Mouse (Mus musculus) hindbrain, embryonic 10.5 days (tissue): Measurements from ENCODE around the gene Atrn. TPM values are rescaled to one million over a fixed set of nuclear protein-coding genes. Genes with fewer than 3 reads are reported as not detected.
A peak's percentile ranks its signal among the peaks of the same experiment; 100 is the strongest.
"Not testable (repeated sequence)": the region's sequence is repeated elsewhere in the genome, so short reads cannot be mapped to it uniquely, and the experiment has no call there.

Experiments
- DNase-seq: peaks from one replicate; pipeline ENCODE4 v3.0.0-alpha.2; 2017; ENCODE audit warnings: low spot score
- H3K27ac ChIP-seq: fragments of 300-500 bp; sonication (generic); 2 replicates; pipeline ENCODE4 v1.5.1; 2016; ENCODE audit warnings: mild to moderate bottlenecking, moderate library complexity
- H3K27me3 ChIP-seq: fragments of 300-500 bp; sonication (generic); 2 replicates; pipeline ENCODE4 v1.6.1; 2016; ENCODE audit warnings: mild to moderate bottlenecking; ENCODE audit not compliant: poor library complexity, insufficient read depth, severe bottlenecking
- H3K36me3 ChIP-seq: fragments of 300-500 bp; sonication (generic); 2 replicates; pipeline ENCODE4 v1.6.1; 2016; ENCODE audit warnings: mild to moderate bottlenecking, moderate library complexity
- H3K4me1 ChIP-seq: fragments of 300-500 bp; sonication (generic); replicated peaks from 2 replicates; pipeline ENCODE4 v1.6.1; 2016; ENCODE audit warnings: mild to moderate bottlenecking
- H3K4me3 ChIP-seq: fragments of 300-500 bp; sonication (generic); 2 replicates; pipeline ENCODE4 v1.5.1; 2016; ENCODE audit warnings: mild to moderate bottlenecking, moderate library complexity
- H3K9me3 ChIP-seq: fragments of 300-500 bp; sonication (generic); 2 replicates; pipeline ENCODE4 v1.6.1; 2016; ENCODE audit warnings: mild to moderate bottlenecking, moderate library complexity
- WGBS: fragments of 180-500 bp; shearing (Covaris S2); methylation state at CpG from one replicate; pipeline ENCODE4 v1.1.7; 2016; 5-methylcytosine and 5-hydroxymethylcytosine counted together
- polyA plus RNA-seq: library from polyadenylated mRNA; unstranded; fragments of >200 nt; fragmentation: Nextera tagmentation; extraction: Ambion mirVana; gene quantifications from 2 replicates; pipeline ENCODE4 v1.2.1, GENCODE M21; 2016

Atrn gene
- polyA plus RNA-seq, 1 experiment from 2014 or later = 7.6 TPM

DNA sequence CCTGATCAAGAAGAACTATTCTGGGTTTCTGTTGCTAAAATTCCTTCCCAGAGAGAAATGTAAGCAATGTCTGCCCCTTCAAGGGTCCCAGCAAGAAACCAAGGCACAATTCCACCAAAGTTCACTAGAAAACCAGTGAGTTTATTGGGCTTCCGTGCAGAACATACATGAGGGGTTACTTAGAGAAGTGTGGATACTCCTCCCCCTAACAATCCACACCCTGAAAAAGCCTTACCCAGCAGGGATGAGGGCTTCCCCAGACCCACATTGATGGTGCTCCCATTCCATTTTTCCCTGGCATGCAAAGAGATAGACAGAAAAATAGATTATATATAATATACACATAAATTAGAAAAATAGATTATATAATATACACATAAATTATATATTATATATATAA is 124.7 kb downstream of the Atrn start:
- 85% methylated on average over 1 of the region's 1 CpGs for WGBS
- DNase-seq = no peak
- no peak overlapping the region for H3K27ac ChIP-seq
- H3K4me3 ChIP-seq = no peak overlapping the region
- peaks cover 14% of the 10 kb centered on the region for H3K36me3 ChIP-seq
- H3K9me3 ChIP-seq = 0 out of 2 replicates have a peak, but pooled peaks cover 6% of the 10 kb centered on the region
- H3K4me1 ChIP-seq = peaks cover 4% of the 10 kb centered on the region; the same call in 1 of the 2 replicates
- H3K27me3 ChIP-seq = no peaks in the 10 kb centered on the region

DNA sequence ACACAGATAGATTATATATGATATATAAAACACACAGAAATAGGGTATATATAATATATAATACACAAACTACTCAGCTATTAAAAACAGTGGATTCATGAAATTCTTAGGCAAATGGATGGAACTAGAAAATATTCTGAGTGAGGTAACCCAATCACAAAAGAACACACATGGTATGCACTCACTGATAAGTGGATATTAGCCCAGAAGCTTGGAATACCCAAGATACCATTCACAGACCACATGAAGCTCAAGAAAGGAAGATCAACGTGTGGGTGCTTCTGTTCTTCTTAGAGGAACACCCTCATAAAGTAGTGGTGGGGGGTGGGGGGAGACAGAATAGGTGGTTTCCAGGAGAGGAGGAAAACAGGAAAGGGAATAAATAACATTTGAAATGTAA is 125.1 kb downstream of the Atrn start:
- WGBS = 73% methylated on average over 1 of the region's 1 CpGs
- not testable (repeated sequence) for H3K27me3 ChIP-seq, H3K9me3 ChIP-seq, H3K27ac ChIP-seq, H3K4me3 ChIP-seq, H3K4me1 ChIP-seq, H3K36me3 ChIP-seq, DNase-seq

DNA sequence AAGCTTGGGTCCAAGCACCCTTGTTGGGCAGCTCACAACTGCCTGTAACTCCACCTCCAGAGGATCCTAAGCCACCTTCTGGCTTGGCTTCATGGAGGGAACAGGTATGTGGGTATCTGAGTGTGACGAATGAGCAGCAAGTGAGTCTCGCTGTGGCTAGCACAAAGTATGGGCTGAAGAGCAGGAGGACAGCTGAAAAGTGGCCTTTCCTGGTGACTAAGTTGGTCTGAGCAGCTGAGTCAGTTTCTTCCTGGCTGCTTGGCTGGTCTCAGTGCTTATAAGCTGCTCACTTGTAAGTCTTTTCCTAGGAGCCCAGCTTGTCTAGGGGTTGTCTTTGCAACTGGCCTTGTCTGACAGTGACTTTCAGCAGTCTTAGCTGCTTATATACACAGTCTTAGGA is 130.0 kb downstream of the Atrn start:
- DNase-seq = no peak
- 88% methylated on average over 2 of the region's 2 CpGs for WGBS
- Histone ChIP-seq H3K4me1 (peaks cover 16% of the 10 kb centered on the region), H3K36me3 (no peaks in the 10 kb centered on the region), H3K27ac (no peak overlapping the region), H3K4me3 (no peak overlapping the region), H3K27me3 (peaks cover 42% of the 10 kb centered on the region), H3K9me3 (0 out of 2 replicates have a peak, but pooled peaks cover 6% of the 10 kb centered on the region)

DNA sequence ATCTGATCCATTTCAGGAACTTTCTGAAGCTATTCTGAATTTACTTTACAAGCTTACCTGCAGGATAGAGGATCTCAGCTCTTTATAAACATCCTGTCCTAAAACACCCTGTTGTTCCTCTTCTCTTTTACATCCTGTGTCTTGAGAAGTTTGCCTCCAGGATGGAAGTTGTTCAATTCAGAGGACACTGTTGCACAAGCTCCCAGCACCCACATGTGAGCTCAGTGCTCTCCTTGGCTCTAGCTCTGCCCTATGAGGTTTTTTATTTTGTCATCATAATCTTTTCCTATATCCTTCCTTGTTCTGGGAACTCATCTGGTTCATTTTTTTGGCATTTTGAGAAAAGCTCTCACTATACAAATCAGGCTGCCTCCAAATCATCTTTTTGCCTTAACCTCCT is 130.5 kb downstream of the Atrn start:
- no peak for DNase-seq
- 0 out of 2 replicates have a peak, but pooled peaks cover 6% of the 10 kb centered on the region for H3K9me3 ChIP-seq
- no peaks in the 10 kb centered on the region for H3K36me3 ChIP-seq
- no peak overlapping the region for H3K27ac ChIP-seq
- H3K27me3 ChIP-seq = peaks cover 46% of the 10 kb centered on the region
- peaks cover 20% of the 10 kb centered on the region for H3K4me1 ChIP-seq
- no peak overlapping the region for H3K4me3 ChIP-seq

DNA sequence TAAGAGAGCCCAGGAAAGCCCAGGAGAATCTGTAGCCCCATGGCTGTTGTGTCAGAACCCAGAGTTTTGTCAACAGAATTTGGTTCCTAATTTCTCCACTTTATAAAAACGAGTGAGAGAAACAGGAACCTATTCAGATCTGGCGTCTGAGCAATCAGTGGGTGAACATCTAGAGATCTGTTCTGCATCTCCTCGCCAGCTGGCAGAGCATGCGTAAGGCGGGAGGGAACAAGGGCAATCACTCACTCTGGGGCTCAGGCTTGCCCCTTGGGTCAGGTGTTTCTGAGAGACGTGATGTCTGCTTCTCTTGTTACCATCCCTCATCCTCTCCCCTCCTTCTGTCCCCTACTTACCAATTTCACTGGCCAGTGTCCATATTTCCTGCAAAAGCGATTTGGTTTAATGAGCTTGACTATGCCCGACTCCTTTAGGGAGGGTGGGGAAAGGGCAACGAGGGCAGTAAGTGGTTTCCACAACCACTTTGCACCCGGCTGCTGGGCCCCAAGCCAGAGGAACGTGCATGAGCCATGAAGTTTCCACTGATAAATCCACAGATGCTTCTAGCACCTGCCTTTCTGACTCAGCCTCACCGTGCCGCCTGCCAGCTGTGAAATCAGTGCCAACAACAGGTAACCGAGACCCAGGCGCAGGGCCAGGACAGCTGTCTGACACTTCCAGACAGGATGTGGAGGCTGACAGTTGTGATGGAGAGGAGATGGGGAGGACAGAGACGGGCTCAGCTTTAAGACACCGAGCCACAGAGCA is 131.1 kb downstream of the Atrn start:
- 72% methylated on average over 17 of the region's 17 CpGs for WGBS

DNA sequence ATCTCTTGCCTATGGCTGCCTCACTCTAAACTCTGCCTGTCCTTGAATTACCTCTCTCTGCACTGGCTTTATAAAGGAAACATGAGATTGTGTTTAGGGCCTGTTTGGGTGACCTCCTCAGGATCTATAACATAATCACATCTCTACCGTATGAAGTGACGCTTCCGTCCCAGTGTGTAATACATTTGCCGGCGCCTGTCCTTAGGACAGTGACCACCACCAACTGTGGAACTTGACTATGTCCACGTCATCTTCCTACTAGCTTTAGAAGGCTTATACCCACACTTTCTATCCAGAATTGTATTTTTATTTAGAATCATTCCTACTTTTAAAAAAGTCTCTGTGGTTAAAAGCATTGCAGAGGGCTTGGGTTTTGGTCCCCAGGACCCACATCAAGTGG is 131.9 kb downstream of the Atrn start:
- no peak overlapping the region for H3K4me3 ChIP-seq
- no peak overlapping the region for H3K27ac ChIP-seq
- DNase-seq = no peak
- H3K27me3 ChIP-seq = peaks cover 60% of the 10 kb centered on the region
- H3K36me3 ChIP-seq = no peaks in the 10 kb centered on the region
- WGBS = 92% methylated on average over 6 of the region's 6 CpGs
- H3K4me1 ChIP-seq = peaks cover 21% of the 10 kb centered on the region
- 0 out of 2 replicates have a peak, but pooled peaks cover 6% of the 10 kb centered on the region for H3K9me3 ChIP-seq

More for the DNA sequence above, 131.1 kb downstream of the Atrn start:
- Histone ChIP-seq H3K9me3 (0 out of 2 replicates have a peak, but pooled peaks cover 6% of the 10 kb centered on the region), H3K4me3 (no peak overlapping the region), H3K27ac (no peak overlapping the region), H3K4me1 (peaks cover 21% of the 10 kb centered on the region), H3K36me3 (no peaks in the 10 kb centered on the region), H3K27me3 (peaks cover 52% of the 10 kb centered on the region)
- DNase-seq = no peak

DNA sequence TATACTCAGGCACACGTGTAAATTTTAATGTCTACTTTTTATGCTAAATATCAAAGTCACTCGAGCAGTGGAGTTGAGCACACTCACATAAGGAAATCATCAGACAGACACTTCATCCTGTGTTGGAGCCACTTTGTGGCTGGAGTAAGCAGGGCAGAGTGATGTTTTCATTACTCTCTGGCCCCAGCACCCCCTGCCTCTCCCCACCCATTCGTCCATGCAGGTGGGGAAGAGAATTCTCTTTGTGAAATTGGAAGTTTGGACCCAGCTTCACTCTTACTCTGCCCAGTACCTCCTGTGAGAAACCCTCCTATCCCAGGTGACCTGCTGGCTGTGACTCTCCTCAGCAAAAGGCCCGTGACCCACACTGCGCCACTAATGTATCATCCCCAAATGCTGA is 132.4 kb downstream of the Atrn start:
- Histone ChIP-seq H3K4me3 (no peak overlapping the region), H3K27me3 (peaks cover 65% of the 10 kb centered on the region), H3K27ac (no peak overlapping the region), H3K4me1 (peaks cover 21% of the 10 kb centered on the region), H3K36me3 (no peaks in the 10 kb centered on the region), H3K9me3 (0 out of 2 replicates have a peak, but pooled peaks cover 3% of the 10 kb centered on the region)
- DNase-seq = no peak
- 83% methylated on average over 5 of the region's 5 CpGs for WGBS

DNA sequence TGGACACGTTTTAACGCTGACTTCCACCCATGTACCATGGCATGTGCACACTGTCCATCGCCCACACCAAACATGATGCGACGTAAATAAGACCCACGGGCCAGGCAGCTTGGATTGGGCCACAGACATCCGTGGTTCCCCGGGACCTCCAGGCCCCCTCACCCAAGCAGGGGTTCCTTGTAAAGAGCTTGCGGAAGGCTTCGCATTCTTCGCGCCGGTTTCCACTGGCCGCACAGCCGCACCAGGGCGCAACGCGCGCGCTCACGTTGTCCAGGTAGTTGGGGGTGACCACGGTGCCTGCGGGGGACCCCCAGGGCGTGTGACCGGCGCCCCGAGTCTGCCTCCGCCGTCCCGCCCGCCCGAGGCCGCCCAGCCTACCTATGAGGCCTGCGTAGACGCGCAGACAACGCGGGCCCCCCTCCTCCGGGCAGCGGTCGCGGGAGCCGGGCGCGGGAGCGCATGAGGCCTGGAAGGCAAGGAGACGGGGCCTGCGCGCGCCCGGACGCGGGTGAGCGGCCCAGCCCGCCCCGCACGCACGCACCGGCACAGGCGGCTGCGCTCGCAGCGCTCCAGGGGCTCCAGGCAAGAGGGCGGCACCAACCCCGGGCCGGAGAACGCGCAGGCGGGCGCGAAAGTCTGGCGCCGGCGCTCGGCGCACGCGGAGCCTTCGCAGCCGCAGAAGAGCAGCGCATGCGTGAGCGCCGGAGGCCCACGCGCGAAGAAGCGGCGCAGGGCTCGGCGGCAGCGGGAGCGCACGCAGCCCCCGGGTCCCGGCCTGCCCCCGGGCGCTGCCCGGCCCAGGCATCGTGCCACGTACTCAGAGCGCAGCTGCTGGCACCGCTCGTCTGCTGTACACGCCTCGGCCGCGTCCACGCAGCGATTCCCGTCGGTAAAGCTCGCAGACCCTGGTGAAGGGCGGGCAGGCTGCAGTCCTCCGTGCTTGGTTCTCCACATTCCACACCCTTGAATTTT is 134.8 kb downstream of the Atrn start:
- Histone ChIP-seq H3K9me3 (no peaks in the 10 kb centered on the region), H3K4me3 (peak overlapping the region; percentile 67), H3K27me3 (peaks cover 68% of the 10 kb centered on the region), H3K4me1 (peaks cover 28% of the 10 kb centered on the region), H3K27ac (peak overlapping the region; percentile 79), H3K36me3 (no peaks in the 10 kb centered on the region)
- peak; percentile 48 for DNase-seq
- 3% methylated on average over 115 of the region's 115 CpGs for WGBS

DNA sequence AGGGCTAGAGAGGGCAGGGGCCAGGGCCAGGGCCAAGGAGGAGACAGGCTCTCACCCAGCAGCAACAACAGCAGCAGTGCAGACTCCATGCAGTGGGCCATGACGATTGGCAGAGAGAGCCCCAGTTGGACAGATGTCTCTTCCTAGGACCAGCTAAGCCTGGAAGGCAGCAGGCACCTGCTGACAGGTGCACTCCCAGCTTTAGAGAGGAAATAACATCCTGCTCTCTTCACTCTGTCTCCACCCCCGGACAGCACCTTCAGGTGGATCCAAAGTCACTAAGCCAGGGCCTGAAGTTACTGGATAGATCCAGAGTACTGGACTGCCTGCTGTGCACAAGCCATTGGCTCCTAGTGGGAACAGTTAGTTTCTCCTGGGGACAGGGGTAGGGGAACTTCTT is 136.7 kb downstream of the Atrn start, which contains the start of gene Gfra4:
TSS of gene Gfra4 (minus strand) at position 101 of the 400 bp plus-strand sequence.
- DNase-seq = no peak
- Histone ChIP-seq H3K9me3 (no peaks in the 10 kb centered on the region), H3K36me3 (no peaks in the 10 kb centered on the region), H3K27me3 (peaks cover 68% of the 10 kb centered on the region), H3K27ac (no peak within 1 kb of the TSS), H3K4me3 (no peak within 1 kb of the TSS), H3K4me1 (peaks cover 28% of the 10 kb centered on the region)
- 71% methylated on average over 2 of the region's 2 CpGs for whole genome bisulfite sequencing

DNA sequence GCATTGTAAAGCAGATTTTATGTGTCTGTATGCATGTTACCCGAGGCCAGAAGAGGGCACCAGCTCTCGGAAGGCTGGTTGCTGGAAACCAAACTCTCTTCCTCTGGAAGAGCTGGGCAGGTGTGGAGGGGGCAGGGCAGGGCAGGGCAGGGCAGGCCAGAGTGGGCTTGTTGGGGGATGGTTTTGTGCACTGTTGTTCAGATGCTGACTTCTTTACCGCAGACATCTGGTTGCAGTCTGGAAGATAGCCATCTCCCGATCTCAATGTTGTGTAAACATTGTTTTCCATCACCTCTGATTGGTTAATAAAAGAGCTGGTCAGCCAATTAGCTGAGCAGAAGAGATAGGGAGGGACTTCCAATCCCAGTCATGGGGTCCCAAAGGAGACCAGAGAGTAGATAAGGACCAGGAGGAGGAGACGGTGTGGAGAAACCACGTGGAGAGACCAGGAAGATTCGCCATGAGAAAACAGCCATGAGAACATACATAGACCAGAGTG is 138.1 kb downstream of the Atrn start:
- Histone ChIP-seq H3K4me3 (peak overlapping the region; percentile 40), H3K27me3 (peaks cover 53% of the 10 kb centered on the region), H3K4me1 (peaks cover 28% of the 10 kb centered on the region), H3K27ac (no peak overlapping the region), H3K36me3 (no peaks in the 10 kb centered on the region), H3K9me3 (no peaks in the 10 kb centered on the region)
- DNase-seq = no peak
- 12% methylated on average over 7 of the region's 7 CpGs for WGBS

DNA sequence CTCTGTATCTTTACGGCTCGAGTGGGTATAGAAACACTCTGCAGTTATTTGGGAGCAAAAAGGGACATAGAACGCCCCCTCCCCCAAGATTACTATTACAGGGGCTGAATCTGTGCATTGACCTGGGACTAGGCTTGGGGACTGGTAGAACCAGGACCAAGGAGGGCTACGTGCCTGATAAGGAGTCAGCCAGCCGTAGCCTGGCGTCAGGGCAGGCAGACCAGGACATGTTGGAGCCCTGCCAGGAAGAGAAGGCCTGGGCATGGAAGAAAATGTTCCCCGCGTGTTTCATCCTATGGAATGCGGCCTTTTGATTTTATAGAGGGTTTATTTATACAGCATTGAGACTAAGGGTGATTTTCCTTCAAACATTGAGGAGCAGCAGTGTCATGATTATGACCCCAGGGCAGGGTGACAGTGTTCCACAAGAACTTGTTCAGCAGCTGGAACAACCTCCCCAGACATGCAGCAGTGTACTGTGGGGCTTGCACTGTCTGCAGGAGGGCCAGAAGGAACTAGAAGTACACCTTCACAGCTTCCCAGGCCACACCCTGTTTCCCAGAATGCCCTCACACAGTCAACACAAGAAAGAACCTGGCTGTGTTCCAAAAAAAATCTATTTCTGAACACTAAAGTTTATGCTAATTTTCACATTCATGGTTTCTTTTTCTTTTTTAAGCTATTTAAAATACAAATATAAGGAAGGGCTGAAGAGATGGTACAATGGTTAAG is 138.9 kb downstream of the Atrn start:
- H3K4me3 ChIP-seq = no peak overlapping the region
- peaks cover 47% of the 10 kb centered on the region for H3K27me3 ChIP-seq
- H3K9me3 ChIP-seq = no peaks in the 10 kb centered on the region
- H3K27ac ChIP-seq = no peak overlapping the region
- peaks cover 24% of the 10 kb centered on the region for H3K4me1 ChIP-seq
- 89% methylated on average over 9 of the region's 9 CpGs for WGBS
- H3K36me3 ChIP-seq = no peaks in the 10 kb centered on the region
- DNase-seq = no peak

DNA sequence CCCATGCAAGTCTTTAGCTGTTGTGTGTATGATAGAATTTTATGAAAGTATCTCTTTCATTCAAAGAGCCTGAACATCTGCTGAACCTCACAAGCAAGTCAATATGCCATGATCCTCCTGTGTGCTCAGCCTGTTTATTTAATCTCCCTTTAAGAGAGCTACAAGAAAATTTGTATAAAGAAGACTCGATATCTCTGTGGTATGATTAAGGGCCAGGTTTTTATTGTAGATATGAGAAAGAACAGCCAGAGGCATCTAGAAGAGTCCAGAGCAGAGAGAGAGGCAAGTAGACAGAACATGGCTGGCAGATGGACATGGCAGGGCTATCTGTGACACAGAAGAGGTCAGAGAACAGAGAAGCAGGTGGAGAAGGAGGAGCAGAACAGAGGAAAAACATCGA is 139.7 kb downstream of the Atrn start:
- H3K4me1 ChIP-seq = peaks cover 16% of the 10 kb centered on the region
- no peaks in the 10 kb centered on the region for H3K9me3 ChIP-seq
- no peaks in the 10 kb centered on the region for H3K36me3 ChIP-seq
- DNase-seq = no peak
- peaks cover 47% of the 10 kb centered on the region for H3K27me3 ChIP-seq
- 90% methylated on average over 2 of the region's 2 CpGs for WGBS
- no peak overlapping the region for H3K27ac ChIP-seq
- no peak overlapping the region for H3K4me3 ChIP-seq
